Mouse (Mus musculus) cortical plate, adult 2 months (tissue): ENCODE results near the gene H1f0.

Experiments used
- CTCF ChIP-seq: fragments of 200-500 bp; IDR thresholded peaks from 2 replicates; pipeline ENCODE4 v1.5.1; 2011; ENCODE audit warnings: mild to moderate bottlenecking, control low read depth, low read length; ENCODE audit not compliant: insufficient read depth; ENCODE audit errors: extremely low read depth
- POLR2A ChIP-seq: fragments of 200-500 bp; IDR thresholded peaks from 2 replicates; pipeline ENCODE4 v1.6.1; 2011; ENCODE audit warnings: mild to moderate bottlenecking, low read length, control low read depth; ENCODE audit not compliant: insufficient read depth; ENCODE audit errors: extremely low read depth

DNA sequence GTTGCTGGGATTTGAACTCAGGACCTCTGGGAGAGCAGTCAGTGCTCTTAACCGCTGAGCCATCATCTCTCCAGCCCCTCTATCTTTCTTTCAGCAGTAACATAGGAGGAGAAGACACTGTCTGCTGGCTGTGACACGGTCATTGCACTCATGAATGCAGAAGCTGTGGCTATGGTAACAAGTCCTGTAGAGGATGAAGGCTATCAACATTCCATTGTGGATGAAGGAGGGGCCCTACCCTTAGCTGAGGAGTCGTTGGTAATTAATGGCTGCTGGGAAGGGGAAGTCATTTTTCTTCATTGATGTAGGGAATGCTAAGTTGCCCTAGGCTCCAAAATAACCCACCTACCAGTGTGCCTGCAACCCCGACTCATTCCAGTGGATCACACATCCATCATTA is 10.1 kb upstream of the H1f0 start:
- TF ChIP-seq POLR2A: no peak
- no peak for TF ChIP-seq CTCF
